Mouse (Mus musculus) bone marrow, adult 2 months (tissue): Measurements from ENCODE around the gene 1700037H04Rik.

ENCODE experiments used
- CTCF ChIP-seq: fragments of 200-500 bp; IDR thresholded peaks from 2 replicates; pipeline ENCODE4 v1.5.1; 2011; ENCODE audit warnings: low read length, control low read depth; ENCODE audit not compliant: control insufficient read depth, insufficient read depth
- POLR2A ChIP-seq: fragments of 200-500 bp; IDR thresholded peaks from 2 replicates; pipeline ENCODE4 v1.6.1; 2011; ENCODE audit warnings: low read depth, mild to moderate bottlenecking, control low read depth, low read length, borderline replicate concordance; ENCODE audit not compliant: control insufficient read depth

GRCm38 (mm10) chr2:131128636-131129157 lies 31.2 kb downstream of the 1700037H04Rik start:
- TF ChIP-seq CTCF: no peak
- no peak for TF ChIP-seq POLR2A
